Mouse (Mus musculus) embryonic stem cell, embryonic (primary cell): ENCODE measurements around the gene Pax6.

Experiments used
- CTCF ChIA-PET, 4 experiments: fragments of 300-600 bp in 2 of 4; fragments of 350-600 bp in 2 of 4; sonication (Branson Sonifier 250); formaldehyde crosslinking; loops; one replicate each; lab custom pipeline; 2022; ENCODE audit warnings: inconsistent platforms in 2 of 4; lab: Charles Lee
- POLR2A ChIA-PET, 4 experiments: fragments of 300-600 bp in 2 of 4; fragments of 350-600 bp in 2 of 4; sonication (Branson Sonifier 250); formaldehyde crosslinking; loops; one replicate each; lab custom pipeline; 2022; ENCODE audit warnings: antibody characterized with exemption in 4 of 4, inconsistent platforms in 1 of 4; lab: Charles Lee

Gene Pax6

GRCm38 (mm10) chr2:105667626-105667950 is 1.1 kb upstream of the Pax6 start:
- POLR2A ChIA-PET, result interaction anchor here in 2 of 4 experiments (1.4 to 4.2 kb wide), 4 partner anchors 10 to 237 kb away, joined by 3 to 27 read pairs (median 14); partner anchors contain the start of genes Elp4 (in 1 of the 2) and Immp1l (in 1 of the 2)
- CTCF ChIA-PET, result interaction anchor here in 1 of 4 experiments (0.5 kb wide), 1 partner anchor 24 kb away, joined by 8 read pairs; no protein-coding TSS in a partner anchor

- ChIA-PET POLR2A (interaction anchor here (0.7 to 4.2 kb wide), 8 partner anchors 8 to 57 kb away, joined by 3 to 27 read pairs (median 4); no protein-coding TSS in a partner anchor), CTCF (interaction anchor here in 2 of 4 experiments (0.6 to 1.4 kb wide), 6 partner anchors 10 to 512 kb away, joined by 3 to 4 read pairs (median 3); no protein-coding TSS in a partner anchor)
These were observed 716 bp downstream of the Pax6 start for GRCm38 (mm10) chr2:105669371-105669861.

- POLR2A ChIA-PET, result interaction anchor here in 3 of 4 experiments (0.5 to 4.2 kb wide), 8 partner anchors 8 to 321 kb away, joined by 3 to 27 read pairs (median 4); no protein-coding TSS in a partner anchor
- CTCF ChIA-PET, result interaction anchor here in 2 of 4 experiments (0.6 to 1.4 kb wide), 7 partner anchors 9 to 512 kb away, joined by 3 to 4 read pairs (median 3); no protein-coding TSS in a partner anchor
These were observed 1.4 kb downstream of the Pax6 start for GRCm38 (mm10) chr2:105669881-105670730.

GRCm38 (mm10) chr2:105670731-105671095 is 2.0 kb downstream of the Pax6 start:
- POLR2A ChIA-PET, result interaction anchor here in 2 of 4 experiments (1.2 to 2.8 kb wide), 6 partner anchors 10 to 233 kb away, joined by 3 to 21 read pairs (median 6); partner anchors contain the start of genes Elp4 (in 1 of the 2) and Immp1l (in 1 of the 2)
- CTCF ChIA-PET, result interaction anchor here in 1 of 4 experiments (1.3 kb wide), 1 partner anchor 16 kb away, joined by 4 read pairs; no protein-coding TSS in a partner anchor

- POLR2A ChIA-PET, result interaction anchor here in 2 of 4 experiments (1.0 to 2.8 kb wide), 8 partner anchors 8 to 233 kb away, joined by 3 to 21 read pairs (median 4); partner anchors contain the start of genes Elp4 (in 1 of the 2) and Immp1l (in 1 of the 2)
- CTCF ChIA-PET, result interaction anchor here in 2 of 4 experiments (1.3 to 1.8 kb wide), 2 partner anchors 16 to 148 kb away, joined by 4 to 5 read pairs; no protein-coding TSS in a partner anchor
These were observed 2.6 kb downstream of the Pax6 start for GRCm38 (mm10) chr2:105671116-105671797.

- ChIA-PET CTCF (interaction anchor here in 3 of 4 experiments (0.6 to 1.8 kb wide), 3 partner anchors 15 to 522 kb away, joined by 4 to 5 read pairs (median 5); no protein-coding TSS in a partner anchor), POLR2A (interaction anchor here in 2 of 4 experiments (0.6 to 2.8 kb wide), 9 partner anchors 9 to 539 kb away, joined by 3 to 21 read pairs (median 3); partner anchors contain the start of genes Elp4 (in 1 of the 2) and Immp1l (in 1 of the 2))
These were observed 3.3 kb downstream of the Pax6 start for GRCm38 (mm10) chr2:105671798-105672595.

GRCm38 (mm10) chr2:105672596-105672960 is 3.9 kb downstream of the Pax6 start:
- POLR2A ChIA-PET, result interaction anchor here in 2 of 4 experiments (0.6 to 2.8 kb wide), 5 partner anchors 8 to 540 kb away, joined by 3 to 21 read pairs (median 3); partner anchors contain the start of genes Elp4 (in 1 of the 2) and Immp1l (in 1 of the 2)

GRCm38 (mm10) chr2:105673054-105673453 is 4.4 kb downstream of the Pax6 start:
- ChIA-PET CTCF (interaction anchor here in 1 of 4 experiments (1.8 kb wide), 1 partner anchor 150 kb away, joined by 5 read pairs; no protein-coding TSS in a partner anchor), POLR2A (interaction anchor here in 1 of 4 experiments (0.7 to 2.8 kb wide), 4 partner anchors 8 to 15 kb away, joined by 3 to 21 read pairs (median 3); no protein-coding TSS in a partner anchor)

More at GRCm38 (mm10) chr2:105672596-105672960, 3.9 kb downstream of the Pax6 start:
- CTCF ChIA-PET, result interaction anchor here in 2 of 4 experiments (0.6 to 1.8 kb wide), 2 partner anchors 149 to 521 kb away, joined by 5 read pairs; no protein-coding TSS in a partner anchor

- ChIA-PET CTCF (no interaction called here), POLR2A (interaction anchor here in 2 of 4 experiments (0.7 to 2.8 kb wide), 4 partner anchors 7 to 20 kb away, joined by 3 to 21 read pairs (median 4); no protein-coding TSS in a partner anchor)
These were observed 4.9 kb downstream of the Pax6 start for GRCm38 (mm10) chr2:105673631-105674060.

GRCm38 (mm10) chr2:105674061-105674874 is 5.6 kb downstream of the Pax6 start:
- POLR2A ChIA-PET, result interaction anchor here in 2 of 4 experiments (0.5 to 0.9 kb wide), 6 partner anchors 8 to 1881 kb away, joined by 3 to 4 read pairs (median 3); no protein-coding TSS in a partner anchor
- CTCF ChIA-PET, result no interaction called here

GRCm38 (mm10) chr2:105674875-105675729 is 6.4 kb downstream of the Pax6 start:
- POLR2A ChIA-PET, result interaction anchor here in 1 of 4 experiments (0.7 kb wide), 1 partner anchor 14 kb away, joined by 3 read pairs; no protein-coding TSS in a partner anchor
- CTCF ChIA-PET, result interaction anchor here in 1 of 4 experiments (0.6 kb wide), 1 partner anchor 194 kb away, joined by 4 read pairs; no protein-coding TSS in a partner anchor

GRCm38 (mm10) chr2:105675730-105676079 is 7.0 kb downstream of the Pax6 start:
- ChIA-PET CTCF (interaction anchor here in 1 of 4 experiments (3.8 kb wide), 1 partner anchor 12 kb away, joined by 20 read pairs; no protein-coding TSS in a partner anchor), POLR2A (interaction anchor here in 2 of 4 experiments (0.7 to 3.0 kb wide), 2 partner anchors 13 to 14 kb away, joined by 4 to 25 read pairs; no protein-coding TSS in a partner anchor)

- CTCF ChIA-PET, result interaction anchor here (0.6 to 3.8 kb wide), 5 partner anchors 11 to 321 kb away, joined by 3 to 20 read pairs (median 3); no protein-coding TSS in a partner anchor
- POLR2A ChIA-PET, result interaction anchor here (0.5 to 3.2 kb wide), 23 partner anchors 8 to 804 kb away, joined by 3 to 27 read pairs (median 4); partner anchors contain the start of genes Elp4 (in 1 of the 4), Immp1l (in 1 of the 4) and Pax6 (in 1 of the 4)
These were observed 7.6 kb downstream of the Pax6 start for GRCm38 (mm10) chr2:105676080-105676908.
